Mouse (Mus musculus) left cerebral cortex, adult 2 months (tissue): ENCODE data around the gene Afap1. TPM values are rescaled to one million over a fixed set of nuclear protein-coding genes. Genes with fewer than 3 reads are reported as not detected.

ENCODE experiments used
- DNase-seq, 2 experiments: peaks; one replicate each; pipeline ENCODE4 v3.0.0; 2021 to 2022; ENCODE audit warnings: low spot score in 2 of 2, mixed read lengths in 1 of 2; ENCODE audit errors: extremely low spot score in 1 of 2
- H3K27ac ChIP-seq: fragments of 200-600 bp; 2 replicates; pipeline ENCODE4 v1.8.1; 2022
- H3K4me3 ChIP-seq: fragments of 200-600 bp; 2 replicates; pipeline ENCODE4 v1.8.1; 2022
- CTCF ChIP-seq: fragments of 200-600 bp; IDR thresholded peaks from 2 replicates; pipeline ENCODE4 v1.8.1; 2022; ENCODE audit warnings: antibody characterized with exemption, mild to moderate bottlenecking, moderate library complexity
- intact Hi-C: fragments of 180-260 bp; cut with DNase I; formaldehyde crosslinking; loops from one replicate; pipeline ENCODE4 v1.15.1; 2025
- total RNA-seq, 2 experiments: library from RNA; stranded (reverse); gene quantifications; 2 replicates each; pipeline ENCODE4 v1.2.3; 2021

The Afap1 gene
- total RNA-seq, 2 experiments from 2014 or later = 28.8 to 31.5 TPM

GRCm38 (mm10) chr5:35969857-35970256 is 76.7 kb downstream of the Afap1 start:
- DNase-seq = no peak
- intact Hi-C loops = loop anchor here (5.0 to 10.0 kb wide), 2 partner anchors 223 to 385 kb away; partner anchors contain the start of gene Acox3
- no peak for TF ChIP-seq CTCF
- Histone ChIP-seq H3K4me3 (no peak overlapping the region), H3K27ac (peak overlapping the region; percentile 58; the same call in 1 of the 2 replicates)

DNA sequence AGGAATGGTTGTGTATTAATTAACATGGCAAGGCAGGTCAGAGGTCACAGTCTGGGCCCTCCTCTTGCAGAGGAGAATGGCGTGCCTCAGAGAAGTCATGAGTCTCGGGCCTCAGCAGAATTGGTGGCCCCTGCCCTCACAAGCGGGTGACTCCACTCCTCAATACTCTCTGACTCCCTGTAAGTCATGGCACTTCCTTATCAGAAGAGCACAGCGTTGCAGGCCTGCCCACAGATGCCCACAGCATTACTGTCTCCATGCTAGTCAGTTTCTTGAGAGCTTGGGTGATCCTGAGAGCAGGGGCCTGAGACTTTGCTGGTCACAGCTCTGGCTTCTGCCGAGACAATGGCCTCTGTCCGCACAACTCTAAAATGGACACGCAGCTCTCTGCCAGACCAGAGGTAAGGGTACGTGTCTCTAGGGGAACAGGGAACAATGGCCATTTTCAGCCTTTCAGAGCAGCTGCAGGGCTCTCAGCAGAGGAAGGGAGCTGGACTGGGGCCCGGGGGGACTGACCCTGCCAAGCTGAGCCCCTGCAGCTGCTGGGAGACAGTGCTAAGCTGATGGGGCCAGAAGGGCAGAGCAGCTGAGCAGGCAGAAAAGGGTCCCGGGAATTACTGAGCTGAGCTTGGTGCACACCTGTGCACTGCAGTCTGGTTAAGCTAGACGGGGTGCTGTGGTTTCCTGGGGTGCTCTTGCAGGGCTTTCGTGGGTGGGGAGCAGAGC is 77.4 kb downstream of the Afap1 start:
- intact Hi-C loops = loop anchor here (5.0 to 10.0 kb wide), 2 partner anchors 223 to 386 kb away; partner anchors contain the start of gene Acox3
- no peak for TF ChIP-seq CTCF
- no peak overlapping the region for H3K4me3 ChIP-seq
- peak overlapping the region; percentile 58; the same call in 1 of the 2 replicates for H3K27ac ChIP-seq
- peak in 1 of 2 experiments; percentile 45 for DNase-seq

GRCm38 (mm10) chr5:35971841-35972578 is 78.9 kb downstream of the Afap1 start:
- Histone ChIP-seq H3K4me3 (no peak overlapping the region), H3K27ac (no peak overlapping the region; the same call in 1 of the 2 replicates)
- TF ChIP-seq CTCF = peak; percentile 97
- peak; percentile 49 to 75 for DNase-seq
- intact Hi-C loops = loop anchor here (1.0 to 10.0 kb wide), 4 partner anchors 79 to 387 kb away; partner anchors contain the start of genes Acox3 and Afap1

GRCm38 (mm10) chr5:35972739-35973138 is 79.6 kb downstream of the Afap1 start:
- intact Hi-C loops = loop anchor here (1.0 to 10.0 kb wide), 4 partner anchors 79 to 388 kb away; partner anchors contain the start of genes Acox3 and Afap1
- no peak for TF ChIP-seq CTCF
- DNase-seq = no peak
- Histone ChIP-seq H3K27ac (0 out of 2 replicates have a peak overlapping the region, but pooled peaks have one; percentile 12), H3K4me3 (no peak overlapping the region)

DNA sequence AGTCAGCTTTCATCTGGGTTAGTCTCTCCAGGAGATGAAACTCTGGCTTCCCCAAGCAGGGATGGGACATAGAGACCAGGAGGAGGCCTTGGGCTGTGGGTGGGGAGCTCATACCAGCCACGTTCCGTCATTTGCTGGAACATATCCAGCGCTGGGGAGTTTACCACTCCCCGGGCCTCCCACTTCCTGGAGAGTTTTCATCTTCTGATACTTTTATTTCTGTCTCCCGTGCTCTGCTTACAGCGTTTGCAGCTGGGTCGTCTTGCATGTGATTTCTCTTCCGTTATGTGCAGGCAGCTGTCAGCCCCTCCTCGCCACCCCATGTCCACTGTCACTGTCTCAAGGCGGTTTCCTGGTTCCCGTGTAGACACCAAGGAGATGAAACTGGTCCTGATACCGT is 80.7 kb downstream of the Afap1 start:
- Histone ChIP-seq H3K27ac (no peak overlapping the region), H3K4me3 (no peak overlapping the region)
- peak; percentile 35 to 45 for DNase-seq
- no peak for TF ChIP-seq CTCF
- intact Hi-C loops = loop anchor here (5.0 to 10.0 kb wide), 2 partner anchors 226 to 389 kb away; partner anchors contain the start of gene Acox3

GRCm38 (mm10) chr5:35974265-35974664 is 81.1 kb downstream of the Afap1 start:
- intact Hi-C loops = loop anchor here (5.0 to 10.0 kb wide), 2 partner anchors 227 to 389 kb away; partner anchors contain the start of gene Acox3
- TF ChIP-seq CTCF = no peak
- DNase-seq = no peak
- H3K4me3 ChIP-seq = no peak overlapping the region
- H3K27ac ChIP-seq = no peak overlapping the region; the same call in 1 of the 2 replicates

GRCm38 (mm10) chr5:35975681-35976080 is 82.6 kb downstream of the Afap1 start:
- intact Hi-C loops = loop anchor here (1.0 to 10.0 kb wide), 3 partner anchors 86 to 391 kb away; partner anchors contain the start of gene Acox3

GRCm38 (mm10) chr5:35980542-35980941 is 87.4 kb downstream of the Afap1 start:
- no peak for DNase-seq
- intact Hi-C loops = loop anchor here (5.0 kb wide), 1 partner anchor 762 kb away; no protein-coding TSS in a partner anchor

More at GRCm38 (mm10) chr5:35975681-35976080, 82.6 kb downstream of the Afap1 start:
- peak; percentile 95 for TF ChIP-seq CTCF
- DNase-seq = peak in 1 of 2 experiments; percentile 80
- H3K4me3 ChIP-seq = no peak overlapping the region
- H3K27ac ChIP-seq = no peak overlapping the region

GRCm38 (mm10) chr5:35981341-35981740 is 88.2 kb downstream of the Afap1 start:
- no peak overlapping the region for H3K27ac ChIP-seq
- DNase-seq = no peak
- H3K4me3 ChIP-seq = no peak overlapping the region
- no peak for TF ChIP-seq CTCF
- intact Hi-C loops = loop anchor here (5.0 kb wide), 1 partner anchor 761 kb away; no protein-coding TSS in a partner anchor

More at GRCm38 (mm10) chr5:35980542-35980941, 87.4 kb downstream of the Afap1 start:
- Histone ChIP-seq H3K4me3 (no peak overlapping the region), H3K27ac (no peak overlapping the region)
- TF ChIP-seq CTCF = no peak

- no peak overlapping the region for H3K4me3 ChIP-seq
- intact Hi-C loops = loop anchor here (1.0 to 5.0 kb wide), 3 partner anchors 416 to 760 kb away; partner anchors contain the start of gene Sorcs2
- H3K27ac ChIP-seq = no peak overlapping the region
- peak; percentile 98 for TF ChIP-seq CTCF
- peak; percentile 78 to 91 for DNase-seq
Observed at GRCm38 (mm10) chr5:35981976-35982375, 88.9 kb downstream of the Afap1 start.

DNA sequence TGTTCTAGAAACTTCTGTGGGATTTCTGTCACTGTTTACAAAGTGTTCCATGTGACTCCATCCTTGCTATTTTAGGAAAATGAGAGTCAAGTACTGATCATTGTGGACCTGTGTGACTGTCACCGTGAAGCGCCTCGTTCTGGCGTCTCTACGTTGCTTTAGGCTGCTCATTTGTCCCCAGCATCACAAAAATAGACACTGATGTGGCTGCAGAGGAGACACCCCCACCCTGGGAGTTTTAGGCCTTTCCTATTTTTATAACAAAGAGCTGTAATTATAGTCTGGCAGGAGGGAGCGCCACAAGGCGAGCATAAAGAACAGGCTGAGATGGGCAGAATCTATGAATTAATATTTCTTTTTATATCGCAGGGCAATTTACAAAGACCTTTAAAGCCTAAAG is 92.5 kb downstream of the Afap1 start:
- DNase-seq = peak in 1 of 2 experiments; percentile 43
- H3K27ac ChIP-seq = no peak overlapping the region
- H3K4me3 ChIP-seq = no peak overlapping the region
- intact Hi-C loops = loop anchor here (5.0 kb wide), 1 partner anchor 227 kb away; no protein-coding TSS in a partner anchor
- no peak for TF ChIP-seq CTCF
